Mouse (Mus musculus) heart, postnatal 36 days (tissue): ENCODE results near the gene Ykt6. TPM values are rescaled to one million over a fixed set of nuclear protein-coding genes. Genes with fewer than 3 reads are reported as not detected.
"Not testable (repeated sequence)": the region's sequence is repeated elsewhere in the genome, so short reads cannot be mapped to it uniquely, and the experiment has no call there.

Source experiments
- DNase-seq, 2 experiments: peaks; one replicate each; pipeline ENCODE4 v3.0.0; 2021 to 2022
- intact Hi-C: fragments of 180-260 bp; cut with DNase I; formaldehyde crosslinking; loops from one replicate; pipeline ENCODE4 v1.15.1; 2025
- total RNA-seq, 2 experiments: library from RNA; stranded (reverse); gene quantifications; 2 replicates each; pipeline ENCODE4 v1.2.3; 2021

The Ykt6 gene
- total RNA-seq, 2 experiments from 2014 or later, result 60.5 to 66.3 TPM

GRCm38 (mm10) chr11:5989954-5990593, 34.6 kb downstream of the Ykt6 start:
- intact Hi-C loops, result no loop called here
- no peak for DNase-seq

- intact Hi-C loops, result no loop called here
- DNase-seq, result peak; percentile 37 to 41
Observed at GRCm38 (mm10) chr11:5990910-5991309, 35.4 kb downstream of the Ykt6 start.

GRCm38 (mm10) chr11:5994212-5994611, 38.7 kb downstream of the Ykt6 start:
- no peak for DNase-seq
- intact Hi-C loops, result no loop called here

GRCm38 (mm10) chr11:5994880-5995279, 39.4 kb downstream of the Ykt6 start:
- DNase-seq, result no peak
- intact Hi-C loops, result loop anchor here (1.0 kb wide), 1 partner anchor 31 kb away; no protein-coding TSS in a partner anchor

- intact Hi-C loops, result loop anchor here (1.0 kb wide), 4 partner anchors 30 to 265 kb away; no protein-coding TSS in a partner anchor
Observed at GRCm38 (mm10) chr11:5995989-5996388, 40.5 kb downstream of the Ykt6 start.

GRCm38 (mm10) chr11:5998472-5998871, 43.0 kb downstream of the Ykt6 start:
- DNase-seq, result no peak
- intact Hi-C loops, result no loop called here

More at GRCm38 (mm10) chr11:5995989-5996388, 40.5 kb downstream of the Ykt6 start:
- DNase-seq, result peak; percentile 87 to 93

- DNase-seq, result peak; percentile 77 to 86
- intact Hi-C loops, result no loop called here
Observed at GRCm38 (mm10) chr11:5999832-6000771, 44.6 kb downstream of the Ykt6 start.

- DNase-seq, result peak in 1 of 2 experiments; percentile 22
- intact Hi-C loops, result no loop called here
Observed at GRCm38 (mm10) chr11:6000961-6001682, 45.6 kb downstream of the Ykt6 start.

DNA sequence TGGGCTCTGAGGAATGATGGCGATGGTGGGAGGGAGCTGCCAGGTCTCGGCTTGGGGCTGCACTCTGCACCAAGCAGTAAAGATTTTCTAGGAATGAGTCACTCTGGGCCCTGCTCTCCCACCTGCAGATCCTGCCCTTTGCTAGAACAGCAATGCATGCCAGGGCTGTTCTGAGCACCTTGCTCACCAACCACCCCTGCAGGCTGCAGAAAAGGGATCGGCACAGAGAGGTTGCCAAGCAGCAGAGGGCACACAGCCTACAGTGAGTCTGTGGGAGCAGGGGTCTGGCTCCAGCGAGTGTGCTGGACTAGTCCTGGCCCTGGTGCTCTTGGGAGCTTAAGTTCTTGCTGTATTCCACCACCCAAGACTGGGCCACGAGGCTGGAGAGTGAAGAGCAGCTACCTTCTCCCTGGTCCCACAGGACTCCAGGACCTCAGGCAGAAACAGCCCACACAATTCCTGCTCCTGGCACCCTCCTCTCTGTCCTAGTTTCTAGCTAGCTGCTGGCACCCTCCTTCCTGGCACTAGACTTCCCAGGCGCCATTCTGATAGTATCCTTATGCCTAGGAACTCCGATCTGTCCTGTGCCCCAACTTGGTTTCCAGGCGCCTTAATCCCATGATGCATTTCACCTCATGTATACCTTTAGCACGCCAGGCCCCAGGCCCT, 46.6 kb downstream of the Ykt6 start:
- no peak for DNase-seq
- intact Hi-C loops, result no loop called here

DNA sequence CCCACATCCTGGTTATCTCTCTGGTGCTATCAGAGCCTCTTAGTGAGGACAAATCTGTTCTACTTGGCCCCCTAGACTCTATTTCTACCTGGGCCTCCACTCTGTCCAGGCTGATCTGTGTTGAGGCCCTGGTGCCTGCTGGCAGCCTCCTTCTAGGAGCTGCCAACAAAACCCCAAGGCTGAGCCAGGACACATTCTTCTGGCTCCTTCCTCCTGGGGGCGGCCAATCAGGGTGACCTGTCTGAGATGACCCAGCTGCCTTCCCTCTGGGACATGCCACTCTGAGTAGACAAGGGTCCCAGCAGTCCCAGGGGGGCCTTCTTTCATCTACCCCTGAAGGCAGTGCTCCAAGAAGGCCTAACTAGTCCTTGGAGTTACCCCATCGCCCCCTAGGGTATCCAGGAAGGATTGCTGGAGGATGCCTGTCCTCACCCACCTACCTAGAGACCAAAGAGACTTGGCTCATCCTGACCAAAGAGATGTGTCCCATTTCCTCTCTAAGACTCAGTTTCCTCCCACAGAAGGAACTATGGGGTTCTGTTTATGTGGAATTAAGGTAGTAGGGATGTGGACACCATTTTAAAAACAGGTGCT, 47.6 kb downstream of the Ykt6 start:
- intact Hi-C loops, result no loop called here
- peak; percentile 11 to 27 for DNase-seq

DNA sequence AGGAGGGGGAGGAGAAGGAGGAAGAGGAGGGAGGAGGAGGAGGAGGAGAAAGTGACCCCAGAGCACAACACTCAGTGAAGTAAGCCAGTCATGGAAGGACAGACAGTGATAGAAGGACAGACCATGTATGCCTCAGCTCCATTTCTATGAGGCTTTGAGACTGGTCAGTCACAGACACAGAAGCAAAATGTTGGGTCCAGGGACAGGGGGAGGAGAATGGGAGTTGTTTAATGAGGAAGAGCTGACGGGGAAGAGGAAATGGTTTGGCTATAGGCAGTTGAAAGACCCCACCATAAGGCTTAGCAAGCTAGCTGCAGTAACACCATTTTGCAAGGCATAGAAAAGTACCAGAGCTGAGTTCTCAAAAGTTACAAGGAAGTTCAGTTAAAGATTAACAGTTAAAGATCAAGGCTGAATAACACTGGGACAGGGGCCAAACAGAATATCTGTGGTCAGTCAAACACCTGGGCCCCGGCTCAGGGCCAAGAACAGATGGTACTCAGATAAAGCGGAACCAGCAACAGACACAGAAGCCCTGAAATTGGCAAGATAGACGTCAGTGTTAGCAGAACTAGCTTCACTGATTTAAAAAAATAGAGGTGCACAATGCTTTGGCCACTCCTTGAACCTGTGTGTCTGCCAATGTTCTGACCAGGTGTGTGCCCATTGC, 50.0 kb downstream of the Ykt6 start:
- intact Hi-C loops, result not testable (repeated sequence)

DNA sequence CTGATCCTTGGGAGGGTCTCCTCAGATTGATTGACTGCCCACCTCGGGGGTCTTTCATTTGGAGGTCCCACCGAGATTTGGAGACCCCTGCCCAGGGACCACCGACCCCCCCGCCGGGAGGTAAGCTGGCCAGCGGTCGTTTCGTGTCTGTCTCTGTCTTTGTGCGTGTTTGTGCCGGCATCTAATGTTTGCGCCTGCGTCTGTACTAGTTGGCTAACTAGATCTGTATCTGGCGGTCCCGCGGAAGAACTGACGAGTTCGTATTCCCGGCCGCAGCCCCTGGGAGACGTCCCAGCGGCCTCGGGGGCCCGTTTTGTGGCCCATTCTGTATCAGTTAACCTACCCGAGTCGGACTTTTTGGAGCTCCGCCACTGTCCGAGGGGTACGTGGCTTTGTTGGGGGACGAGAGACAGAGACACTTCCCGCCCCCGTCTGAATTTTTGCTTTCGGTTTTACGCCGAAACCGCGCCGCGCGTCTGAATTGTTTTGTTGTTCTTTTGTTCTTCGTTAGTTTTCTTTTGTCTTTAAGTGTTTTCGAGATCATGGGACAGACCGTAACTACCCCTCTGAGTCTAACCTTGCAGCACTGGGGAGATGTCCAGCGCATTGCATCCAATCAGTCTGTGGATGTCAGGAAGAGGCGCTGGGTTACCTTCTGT, 51.0 kb downstream of the Ykt6 start:
- DNase-seq, result peak; percentile 24 to 41

More for the DNA sequence above, 50.0 kb downstream of the Ykt6 start:
- DNase-seq, result not testable (repeated sequence)

DNA sequence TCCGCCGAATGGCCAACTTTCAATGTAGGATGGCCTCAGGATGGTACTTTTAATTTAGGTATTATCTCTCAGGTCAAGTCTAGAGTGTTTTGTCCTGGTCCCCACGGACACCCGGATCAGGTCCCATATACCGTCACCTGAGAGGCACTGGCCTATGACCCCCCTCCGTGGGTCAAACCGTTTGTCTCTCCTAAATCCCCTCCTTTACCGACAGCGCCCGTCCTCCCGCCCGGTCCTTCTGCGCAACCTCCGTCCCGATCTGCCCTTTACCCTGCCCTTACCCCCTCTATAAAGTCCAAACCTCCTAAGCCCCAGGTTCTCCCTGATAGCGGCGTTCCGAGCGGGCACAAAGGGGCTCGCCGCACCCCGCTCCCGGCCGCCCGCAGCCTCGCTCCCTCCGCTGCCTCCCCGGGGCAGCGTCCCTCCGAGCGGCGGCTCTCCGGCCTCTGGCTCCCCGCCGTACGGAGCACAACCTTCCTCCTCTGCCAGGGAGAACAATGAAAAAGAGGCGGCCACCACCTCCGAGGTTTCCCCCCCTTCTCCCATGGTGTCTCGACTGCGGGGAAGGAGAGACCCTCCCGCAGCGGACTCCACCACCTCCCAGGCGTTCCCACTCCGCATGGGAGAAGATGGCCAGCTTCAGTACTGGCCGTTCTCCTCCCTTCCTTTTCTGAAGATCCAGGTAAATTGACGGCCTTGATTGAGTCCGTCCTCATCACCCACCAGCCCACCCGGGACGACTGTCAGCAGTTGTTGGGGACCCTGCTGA, 51.7 kb downstream of the Ykt6 start:
- peak in 1 of 2 experiments; percentile 17 for DNase-seq
- intact Hi-C loops, result not testable (repeated sequence)

More for the DNA sequence above, 51.0 kb downstream of the Ykt6 start:
- intact Hi-C loops, result not testable (repeated sequence)

DNA sequence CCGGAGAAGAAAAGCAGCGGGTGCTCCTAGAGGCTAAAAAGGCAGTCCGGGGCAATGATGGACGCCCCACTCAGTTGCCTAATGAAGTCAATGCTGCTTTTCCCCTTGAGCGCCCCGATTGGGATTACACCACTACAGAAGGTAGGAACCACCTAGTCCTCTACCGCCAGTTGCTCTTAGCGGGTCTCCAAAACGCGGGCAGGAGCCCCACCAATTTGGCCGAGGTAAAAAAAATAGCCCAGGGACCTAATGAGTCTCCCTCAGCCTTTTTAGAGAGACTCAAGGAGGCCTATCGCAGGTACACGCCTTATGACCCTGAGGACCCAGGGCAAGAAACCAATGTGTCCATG, 52.3 kb downstream of the Ykt6 start:
- intact Hi-C loops, DNase-seq: not testable (repeated sequence)

GRCm38 (mm10) chr11:6010751-6011482, 55.4 kb downstream of the Ykt6 start:
- DNase-seq, intact Hi-C loops: not testable (repeated sequence)

GRCm38 (mm10) chr11:6011879-6012278, 56.4 kb downstream of the Ykt6 start:
- no peak for DNase-seq
- intact Hi-C loops, result loop anchor here (1.0 kb wide), 1 partner anchor 8 kb away; no protein-coding TSS in a partner anchor

DNA sequence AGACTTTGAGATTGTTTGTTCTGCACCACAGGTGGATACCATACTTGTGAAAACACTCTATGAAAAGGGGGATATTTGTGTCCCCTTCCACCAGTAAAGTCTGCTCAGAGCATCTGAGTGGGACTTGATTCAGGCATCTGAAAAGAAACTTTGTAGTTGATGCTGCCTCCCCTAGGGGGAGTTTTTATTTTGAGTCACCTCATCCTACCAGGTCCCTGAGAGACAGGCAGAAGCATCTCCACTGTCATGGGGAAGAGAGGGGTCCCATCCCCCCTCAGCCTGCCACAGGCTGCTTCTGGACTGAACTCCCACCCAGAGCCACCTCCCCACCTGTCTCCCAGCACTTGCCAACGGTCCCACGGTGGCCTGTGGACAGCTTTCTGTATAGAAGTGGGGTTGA, 57.9 kb downstream of the Ykt6 start:
- DNase-seq, result no peak
- intact Hi-C loops, result no loop called here
